Mouse (Mus musculus): ENCODE measurements around the gene Glp2r.

Glp2r gene

DNA sequence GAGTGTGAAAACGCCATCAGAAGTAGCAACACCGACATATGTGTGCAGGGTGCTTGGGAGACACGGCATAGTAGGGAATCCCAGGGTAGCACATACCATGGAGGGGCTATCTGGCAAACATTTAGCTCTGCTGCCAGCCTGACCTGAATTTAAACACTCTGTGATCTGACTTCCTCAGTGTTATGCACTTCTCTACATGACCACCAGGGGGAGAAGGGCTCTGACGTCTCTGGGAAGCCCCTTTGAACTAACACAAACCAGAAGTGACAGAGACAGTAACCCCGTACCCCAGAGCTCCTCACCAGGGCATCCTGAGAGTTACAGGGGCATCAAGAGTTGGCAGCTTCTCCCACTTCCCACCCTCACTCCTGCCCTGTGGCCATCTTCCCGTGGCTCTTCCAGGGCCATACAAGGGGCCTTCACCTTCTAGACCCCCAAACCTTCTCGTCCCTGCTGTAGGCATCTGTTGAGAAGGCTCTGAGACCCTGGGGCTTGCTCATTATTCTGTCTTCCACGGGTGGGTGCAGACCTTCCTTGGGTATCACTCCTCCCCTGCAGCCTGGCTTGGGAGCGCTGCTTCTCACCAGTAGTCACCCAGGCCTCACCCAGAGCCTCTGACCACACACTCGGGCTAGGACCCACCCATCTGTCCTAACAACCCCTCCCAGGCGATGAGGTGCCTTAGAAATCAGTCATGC is 113.1 kb downstream of the Glp2r start:
- DNase-seq = peak; percentile 53

- DNase-seq = no peak
These were observed 114.1 kb downstream of the Glp2r start for GRCm38 (mm10) chr11:67656811-67657210.

DNA sequence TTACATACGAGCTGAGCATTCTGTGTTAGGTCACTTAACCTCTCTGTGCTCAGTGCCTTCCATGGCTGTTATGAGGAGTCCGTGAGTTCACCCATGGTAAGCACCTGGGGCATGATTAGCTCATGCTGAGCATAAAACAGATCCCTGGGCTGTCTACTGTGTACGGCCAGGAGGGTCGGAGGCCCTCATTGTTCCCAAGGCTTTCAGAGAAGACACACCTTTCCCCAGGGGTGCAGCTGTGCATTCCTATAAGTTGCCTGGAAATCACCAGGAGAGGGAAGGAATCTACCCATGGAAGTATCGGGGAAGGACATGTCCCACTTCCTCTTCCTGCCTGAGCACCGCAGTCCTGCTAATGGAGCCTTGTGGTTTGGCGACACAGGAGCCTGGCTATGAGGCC is 114.6 kb downstream of the Glp2r start:
- no peak for DNase-seq

GRCm38 (mm10) chr11:67655236-67655959 is 115.6 kb downstream of the Glp2r start:
- no peak for DNase-seq

GRCm38 (mm10) chr11:67654514-67654913 is 116.4 kb downstream of the Glp2r start:
- no peak for DNase-seq

DNA sequence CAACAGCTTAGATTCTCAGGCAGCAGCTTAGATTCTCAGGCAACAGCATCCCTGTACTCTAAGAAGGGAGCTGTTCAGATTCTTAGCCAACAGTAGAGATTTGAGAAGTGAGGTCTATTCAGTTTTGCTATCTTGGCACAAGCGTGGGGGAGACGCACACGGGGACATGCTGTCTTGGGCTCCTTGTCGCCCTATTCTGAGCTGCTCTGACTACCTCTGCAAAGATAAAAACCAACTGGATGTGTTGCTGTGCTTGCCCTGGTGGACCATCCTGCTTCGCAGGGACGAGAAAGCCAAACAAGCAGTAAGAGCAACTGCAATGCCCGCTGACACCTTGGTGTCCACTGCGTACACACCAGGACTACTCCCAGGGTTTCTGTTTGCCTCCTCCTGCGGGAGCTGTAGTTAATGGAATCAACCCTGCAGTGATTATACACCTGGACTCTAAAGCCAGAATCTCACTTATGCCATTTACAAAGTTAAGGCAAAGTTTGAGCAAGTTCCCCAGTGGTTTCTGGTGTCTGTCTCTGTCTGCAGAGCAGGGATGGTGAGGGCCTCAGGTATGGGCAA is 117.3 kb downstream of the Glp2r start:
- no peak for DNase-seq

GRCm38 (mm10) chr11:67652893-67653255 is 118.1 kb downstream of the Glp2r start:
- no peak for DNase-seq

DNA sequence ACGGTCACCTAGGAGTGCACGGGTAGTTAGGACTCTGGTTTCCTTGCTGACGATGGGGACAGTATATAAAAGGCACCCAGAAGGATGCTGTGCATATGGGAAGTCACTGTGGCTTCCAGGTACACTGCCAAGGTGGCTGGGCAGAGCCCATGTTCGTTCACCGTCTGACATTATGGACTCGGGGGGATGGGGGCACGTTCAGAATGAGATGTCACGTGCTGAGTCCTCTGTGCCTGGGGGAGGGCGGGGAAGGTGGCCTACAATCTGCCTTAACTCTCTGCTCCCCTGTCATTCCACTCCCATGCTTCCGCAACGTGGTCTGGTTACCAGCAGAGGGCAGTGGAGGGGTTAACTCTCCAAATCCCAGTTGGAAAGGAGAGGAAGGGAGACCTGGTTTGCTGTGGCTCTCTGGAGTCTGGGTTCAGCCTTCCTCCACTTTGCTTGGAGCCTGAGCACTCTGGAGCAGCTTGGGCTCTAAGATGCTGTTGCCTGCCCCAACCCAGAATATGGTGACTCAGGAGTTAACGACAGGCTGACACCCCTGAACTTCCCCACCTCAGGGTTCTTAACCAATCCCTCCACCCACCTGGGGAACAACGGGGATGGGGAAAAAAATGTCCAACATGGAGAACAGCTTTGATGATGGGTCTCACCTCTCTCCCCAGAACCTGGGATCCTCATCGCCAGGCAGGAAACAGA is 118.6 kb downstream of the Glp2r start:
- peak; percentile 24 for DNase-seq

DNA sequence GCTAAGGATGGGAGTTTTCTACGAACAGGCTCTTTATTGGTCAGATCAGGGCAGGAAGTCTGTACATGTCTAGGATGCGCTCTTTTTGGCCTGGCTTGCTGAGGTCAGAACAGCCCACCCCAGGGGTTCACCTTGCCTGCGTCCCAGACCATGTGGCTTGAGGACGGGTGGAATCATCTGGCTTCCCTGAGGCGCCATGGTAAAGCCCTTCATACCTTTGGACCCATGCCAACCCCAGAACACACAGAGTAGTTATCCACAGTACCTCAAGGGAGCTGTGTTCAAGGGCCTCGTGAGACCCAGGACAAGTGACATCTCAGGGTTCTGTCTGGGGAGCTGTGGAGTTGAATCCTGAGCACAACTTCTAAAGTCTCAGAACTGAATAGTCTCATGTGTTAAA is 119.2 kb downstream of the Glp2r start:
- DNase-seq = no peak

DNA sequence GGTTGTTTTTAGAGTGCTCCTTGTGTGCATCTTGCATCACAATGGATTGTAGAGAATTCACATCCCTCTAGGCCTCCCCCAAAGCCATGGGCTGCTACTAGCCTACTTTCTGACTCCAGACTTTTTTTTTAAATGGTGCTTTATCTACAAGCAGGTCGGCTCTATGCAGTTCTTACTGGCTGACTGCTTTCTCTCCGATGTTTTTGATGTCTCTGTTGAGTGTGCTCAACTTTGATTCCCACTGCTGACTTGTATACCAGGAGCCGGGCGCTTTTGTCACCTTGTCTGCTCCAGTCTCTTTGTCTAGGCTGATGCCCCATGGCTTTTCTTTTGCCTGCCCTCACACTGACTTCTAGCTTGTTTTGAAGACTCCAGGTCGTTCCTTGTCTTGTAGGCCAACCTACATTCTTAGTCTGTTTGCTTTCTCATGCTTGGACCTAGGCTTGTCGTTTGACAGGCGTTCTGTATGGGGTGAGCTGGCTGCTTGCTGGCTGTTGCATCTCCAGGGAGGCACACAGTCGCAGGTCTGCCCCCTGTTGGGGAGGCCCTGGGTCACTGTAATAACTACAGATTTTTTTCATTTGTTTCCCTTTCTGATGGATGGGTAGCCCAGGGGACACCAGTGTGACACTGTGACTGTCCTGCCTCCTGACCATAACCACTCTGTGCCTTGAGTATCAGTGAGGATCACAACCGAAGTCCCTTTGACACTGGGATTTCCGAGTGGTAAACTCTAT is 120.8 kb downstream of the Glp2r start:
- DNase-seq = peak; percentile 25

GRCm38 (mm10) chr11:67648651-67649407 is 122.1 kb downstream of the Glp2r start:
- DNase-seq = no peak

GRCm38 (mm10) chr11:67647745-67648144 is 123.2 kb downstream of the Glp2r start:
- DNase-seq = peak; percentile 63

DNA sequence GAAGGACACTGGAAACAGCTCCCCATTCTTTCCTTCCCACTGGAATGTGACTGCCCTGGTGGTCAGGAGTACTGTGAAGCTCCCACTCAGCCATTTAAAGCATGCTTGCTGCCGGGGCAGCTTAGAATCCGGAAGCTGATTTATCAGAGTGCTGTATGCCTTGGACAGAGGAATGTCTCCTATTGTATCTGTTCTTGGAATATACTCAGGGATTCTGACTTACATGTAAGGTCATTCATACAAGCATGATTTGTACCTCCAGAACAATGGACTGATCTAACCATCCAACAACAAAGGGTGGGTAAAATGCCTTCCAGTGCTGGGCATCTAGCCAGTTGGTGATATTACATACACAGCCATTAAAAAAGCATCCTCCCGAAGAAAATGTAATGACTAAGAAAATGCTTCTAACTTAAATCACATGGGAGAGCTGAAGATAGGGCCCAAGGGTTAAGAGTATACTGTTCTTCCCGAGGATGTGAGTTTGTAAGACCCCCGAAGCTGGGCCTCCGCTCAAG is 126.3 kb downstream of the Glp2r start:
- DNase-seq = no peak

DNA sequence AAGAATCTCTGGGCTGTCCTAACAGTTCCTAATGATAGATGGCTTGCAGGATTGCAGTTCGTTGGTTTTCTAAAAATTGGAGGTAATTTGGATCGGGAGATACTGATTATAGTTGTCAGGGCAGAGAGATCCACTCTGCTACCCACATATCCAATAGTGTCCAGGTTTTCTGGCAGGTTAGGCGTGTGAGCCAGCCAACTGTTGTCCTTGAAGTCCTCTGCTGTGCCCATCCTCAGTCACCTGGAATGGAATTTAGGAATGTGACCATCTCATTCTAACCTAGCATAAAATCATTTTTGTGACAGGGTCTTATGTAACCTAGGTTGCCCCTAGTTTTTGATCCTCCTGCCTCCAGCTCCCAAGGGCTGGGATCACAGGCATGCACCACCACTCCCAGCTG is 127.5 kb downstream of the Glp2r start:
- DNase-seq = no peak

DNA sequence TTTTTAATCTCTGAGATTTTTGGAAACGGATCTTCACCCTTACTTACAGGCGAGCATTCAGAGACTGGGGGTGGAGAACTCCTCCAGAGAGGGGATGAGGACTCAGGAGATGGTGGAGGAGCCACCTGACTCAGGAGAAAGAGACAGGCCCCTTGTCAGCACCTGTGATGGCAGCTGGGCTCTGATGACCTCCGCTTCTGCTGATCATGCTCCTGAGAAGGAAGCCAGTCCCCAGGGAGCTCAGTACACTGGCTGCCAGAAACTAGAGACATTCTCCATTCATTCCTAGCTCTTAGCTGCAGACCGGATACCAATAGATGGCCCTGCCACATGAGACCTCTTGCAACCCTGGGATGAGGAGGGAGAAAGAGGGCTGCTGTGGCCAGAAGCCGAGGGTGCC is 128.1 kb downstream of the Glp2r start:
- DNase-seq = no peak

GRCm38 (mm10) chr11:67642421-67642820 is 128.5 kb downstream of the Glp2r start:
- DNase-seq = no peak

GRCm38 (mm10) chr11:67640299-67640698 is 130.7 kb downstream of the Glp2r start:
- DNase-seq = no peak

- no peak for DNase-seq
These were observed 132.6 kb downstream of the Glp2r start for GRCm38 (mm10) chr11:67638401-67638800.

GRCm38 (mm10) chr11:67636905-67637586 is 133.9 kb downstream of the Glp2r start:
- DNase-seq = no peak

DNA sequence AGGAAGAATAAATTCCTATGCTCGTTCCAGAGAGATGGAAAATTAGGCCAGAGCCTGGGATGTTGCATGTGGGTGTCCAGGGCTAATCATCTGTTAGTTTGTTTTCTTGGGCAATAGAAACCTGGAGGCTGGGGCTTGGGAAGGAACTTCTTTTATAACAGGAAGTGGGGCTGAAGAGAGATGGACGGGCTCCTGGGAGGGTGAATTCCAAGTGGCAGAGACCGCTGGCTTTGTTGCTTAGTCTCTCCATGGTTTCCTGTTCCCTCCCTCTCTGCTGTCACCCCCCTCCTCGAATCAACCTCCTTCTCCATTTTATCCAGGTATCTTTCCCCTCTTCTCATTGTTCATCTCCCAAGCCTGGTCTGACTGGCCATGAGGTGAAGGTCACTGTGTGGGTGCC is 134.8 kb downstream of the Glp2r start:
- DNase-seq = no peak

DNA sequence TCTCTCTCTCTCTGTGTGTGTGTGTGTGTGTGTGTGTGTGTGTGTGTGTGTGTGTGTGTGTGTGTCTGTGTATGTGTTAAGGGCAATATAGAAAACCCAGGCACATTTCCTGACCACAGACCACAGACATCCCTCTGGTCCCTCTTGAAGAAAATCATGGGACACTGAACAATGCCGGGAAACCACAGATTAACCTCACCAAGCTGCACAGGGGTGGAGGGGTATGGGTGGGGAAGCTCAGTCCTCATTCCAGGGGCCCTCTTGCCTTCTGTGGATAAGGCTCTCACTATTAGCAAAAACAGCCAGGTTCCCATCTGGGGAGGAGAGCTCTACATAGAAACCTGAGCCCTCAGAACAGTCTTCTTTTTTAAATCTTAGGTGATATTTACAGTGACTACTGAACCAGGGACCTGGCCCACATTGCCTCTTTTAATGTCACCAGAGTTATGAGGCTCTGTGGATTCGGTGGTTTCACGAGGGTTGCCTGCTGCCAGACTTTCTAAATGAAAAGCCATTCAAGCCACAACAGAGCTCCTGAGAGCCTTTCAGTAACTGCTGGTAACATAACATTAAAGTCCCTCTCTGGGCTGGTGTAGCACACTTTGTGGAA is 137.2 kb downstream of the Glp2r start:
- no peak for DNase-seq

Measured in thymus, postnatal 4 days (tissue).